8 mouse cellular contexts compared by ENCODE assay signal in the genomic region with DNA sequence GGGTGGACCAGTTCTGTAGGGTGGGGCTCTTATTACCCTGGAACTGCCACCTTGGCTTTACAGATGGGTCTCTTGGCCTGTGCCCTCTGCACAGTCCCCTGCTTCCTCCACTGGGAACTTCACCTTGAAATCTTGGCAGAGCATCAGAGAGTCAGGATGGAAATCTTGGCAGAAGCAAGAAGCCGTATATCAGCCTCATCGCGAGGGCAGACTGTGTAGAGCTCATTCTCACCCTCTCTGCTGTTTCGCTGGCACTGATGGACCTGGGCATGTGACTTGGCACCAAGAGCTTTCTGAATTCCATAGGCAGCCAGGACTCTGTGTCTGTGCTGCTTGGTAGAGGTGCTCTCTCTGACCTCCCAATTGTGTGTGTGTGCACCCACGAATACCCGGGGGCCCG. TPM values are rescaled to one million over a fixed set of nuclear protein-coding genes. Genes with fewer than 3 reads are reported as not detected.
DNase-seq lines count a peak whose midpoint lies in the region; ATAC-seq and TF ChIP-seq lines count a peak whose summit lies in the region.

No protein-coding gene starts in this region.

- H3K9me3 ChIP-seq in hindbrain, embryonic 15.5 days, result no peaks in the 10 kb centered on the region
- no peaks in the 10 kb centered on the region for H3K9me3 ChIP-seq in hindbrain, embryonic 11.5 days (ENCODE audit: control insufficient read depth, low read length)
- H3K9me3 ChIP-seq in lung, postnatal 0 days (ENCODE audit: low read length), result no peaks in the 10 kb centered on the region

- H3K4me3 ChIP-seq in hindbrain, embryonic 15.5 days, result no peak overlapping the region
- no peak overlapping the region for H3K4me3 ChIP-seq in hindbrain, embryonic 11.5 days (ENCODE audit: low read depth, low read length)
- no peak overlapping the region for H3K4me3 ChIP-seq in lung, postnatal 0 days (ENCODE audit: low read depth, low read length)

- no peak for TF ChIP-seq CTCF in lung, postnatal 0 days (IDR thresholded peaks at IDR 0.05)

- no peak for DNase-seq in hindbrain, embryonic 11.5 days (ENCODE audit: low spot score)
- peak; percentile 27 to 28 for DNase-seq in adrenal gland, adult 18-20 months (ENCODE audit: low spot score in 2 of 2)
- DNase-seq in cerebellum, adult 11-12 months, result peak; percentile 82
- peak; percentile 71 to 87 for DNase-seq in kidney, adult 8-10 months
- DNase-seq in lung, postnatal 14 days, result no peak
- DNase-seq in layer of hippocampus, postnatal 10 days (ENCODE audit: low spot score in 2 of 2), result no peak
- DNase-seq in lung, postnatal 0 days (ENCODE audit: low spot score), result no peak

- TF ChIP-seq EP300 in lung, postnatal 0 days (IDR thresholded peaks at IDR 0.05), result no peak

- peak; percentile 63; the same call in 1 of the 2 replicates for ATAC-seq in hindbrain, embryonic 15.5 days (ENCODE audit: low FRiP score, low read depth)
- no peak for ATAC-seq in hindbrain, embryonic 11.5 days (ENCODE audit: low FRiP score)
- ATAC-seq in lung, postnatal 0 days, result no peak

- H3K36me3 ChIP-seq in hindbrain, embryonic 15.5 days, result no peaks in the 10 kb centered on the region
- H3K36me3 ChIP-seq in hindbrain, embryonic 11.5 days (ENCODE audit: control insufficient read depth, insufficient read depth, low read length), result no peaks in the 10 kb centered on the region
- H3K36me3 ChIP-seq in lung, postnatal 0 days (ENCODE audit: insufficient read depth, low read length), result 0 out of 2 replicates have a peak, but pooled peaks cover 5% of the 10 kb centered on the region

- 79% methylated on average over 7 of the region's 7 CpGs for WGBS in hindbrain, embryonic 15.5 days
- 98% methylated on average over 7 of the region's 7 CpGs for WGBS in hindbrain, embryonic 11.5 days
- WGBS in lung, postnatal 0 days, result 82% methylated on average over 7 of the region's 7 CpGs

- H3K27ac ChIP-seq in hindbrain, embryonic 15.5 days (replicated peaks), result no peak overlapping the region
- H3K27ac ChIP-seq in hindbrain, embryonic 11.5 days (ENCODE audit: low read depth, low read length), result no peak overlapping the region
- H3K27ac ChIP-seq in lung, postnatal 0 days (ENCODE audit: low read length), result no peak overlapping the region

- H3K9ac ChIP-seq in hindbrain, embryonic 15.5 days, result no peak overlapping the region
- H3K9ac ChIP-seq in hindbrain, embryonic 11.5 days (ENCODE audit: low read depth, low read length), result no peak overlapping the region
- H3K9ac ChIP-seq in lung, postnatal 0 days (replicated peaks; ENCODE audit: low read depth), result no peak overlapping the region

- no peaks in the 10 kb centered on the region for H3K27me3 ChIP-seq in hindbrain, embryonic 15.5 days
- H3K27me3 ChIP-seq in hindbrain, embryonic 11.5 days (ENCODE audit: control insufficient read depth, insufficient read depth, low read length), result no peaks in the 10 kb centered on the region
- no peaks in the 10 kb centered on the region for H3K27me3 ChIP-seq in lung, postnatal 0 days (replicated peaks; ENCODE audit: insufficient read depth, low read length)

- H3K4me2 ChIP-seq in hindbrain, embryonic 15.5 days, result no peak overlapping the region
- H3K4me2 ChIP-seq in hindbrain, embryonic 11.5 days (replicated peaks; ENCODE audit: low read depth, low read length), result no peak overlapping the region
- H3K4me2 ChIP-seq in lung, postnatal 0 days (replicated peaks; ENCODE audit: low read depth, low read length), result no peak overlapping the region

- H3K4me1 ChIP-seq in hindbrain, embryonic 15.5 days (replicated peaks), result peaks cover 6% of the 10 kb centered on the region; the same call in 1 of the 2 replicates
- H3K4me1 ChIP-seq in hindbrain, embryonic 11.5 days (replicated peaks; ENCODE audit: control insufficient read depth, insufficient read depth, low read length), result no peaks in the 10 kb centered on the region
- H3K4me1 ChIP-seq in lung, postnatal 0 days (ENCODE audit: insufficient read depth, low read depth, low read length), result no peaks in the 10 kb centered on the region

RNA-seq across cellular contexts. Expression of gene Nol11, which starts 59.6 kb away (rescaled TPM):
- 46.0 and 46.1 TPM in 2 replicates for polyA plus RNA-seq in hindbrain, embryonic 15.5 days (2015; fragmentation: Nextera tagmentation; extraction: Ambion mirVana)
- 65.8 and 76.3 TPM in 2 replicates for polyA plus RNA-seq in hindbrain, embryonic 11.5 days (2014; fragmentation: Nextera tagmentation; extraction: Ambion mirVana)
- 10 to 100 TPM; 22.0 to 22.3 TPM for total RNA-seq in adrenal gland, adult 18-20 months (2021)
- 10 to 100 TPM; 24.8 to 25.9 TPM for total RNA-seq in layer of hippocampus, postnatal 10 days (2021)
- polyA plus RNA-seq in lung, postnatal 0 days (2015; fragmentation: Nextera tagmentation; extraction: Ambion mirVana), result 15.5 and 18.4 TPM in 2 replicates

Comparison
In these comparisons a context has a peak if more than half of its experiments do, and no peak if none do; other contexts are left out.
1. DNase-seq: peak in adrenal gland, adult 18-20 months (2 of 2), cerebellum, adult 11-12 months (single experiment) and kidney, adult 8-10 months (2 of 2); none in hindbrain, embryonic 11.5 days (single experiment), lung, postnatal 14 days (single experiment), layer of hippocampus, postnatal 10 days (0 of 2) and lung, postnatal 0 days (single experiment).